Mouse (Mus musculus) cerebellum, adult 2 months (tissue): ENCODE measurements around the gene Plcb4. TPM values are rescaled to one million over a fixed set of nuclear protein-coding genes. Genes with fewer than 3 reads are reported as not detected.
A peak's percentile ranks its signal among the peaks of the same experiment; 100 is the strongest.

ENCODE experiments used
- DNase-seq, 2 experiments: peaks; one replicate each; pipeline ENCODE4 v3.0.0; 2021
- H3K27ac ChIP-seq: fragments of 200-500 bp; 2 replicates; pipeline ENCODE4 v1.5.1; 2012; ENCODE audit warnings: low read length, control low read depth, inconsistent platforms; ENCODE audit not compliant: insufficient read depth
- H3K27me3 ChIP-seq: fragments of 200-500 bp; 2 replicates; pipeline ENCODE4 v1.6.1; 2012; ENCODE audit warnings: inconsistent platforms, mild to moderate bottlenecking, low read length, moderate library complexity; ENCODE audit not compliant: control insufficient read depth, insufficient read depth
- H3K4me1 ChIP-seq: fragments of 200-500 bp; 2 replicates; pipeline ENCODE4 v1.6.1; 2011; ENCODE audit warnings: low read length; ENCODE audit not compliant: control insufficient read depth, insufficient read depth
- H3K4me3 ChIP-seq: fragments of 200-500 bp; replicated peaks from 2 replicates; pipeline ENCODE3; 2011; ENCODE audit warnings: mild to moderate bottlenecking, low read depth, low read length, control low read depth; ENCODE audit not compliant: insufficient read depth
- CTCF ChIP-seq: fragments of 200-500 bp; IDR thresholded peaks from 2 replicates; pipeline ENCODE4 v1.5.1; 2011; ENCODE audit warnings: low read depth, mild to moderate bottlenecking, control low read depth, low read length, moderate library complexity, borderline replicate concordance; ENCODE audit not compliant: insufficient read depth
- POLR2A ChIP-seq: fragments of 200-500 bp; IDR thresholded peaks from 2 replicates; pipeline ENCODE4 v1.6.1; 2011; ENCODE audit warnings: low read length, control low read depth, borderline replicate concordance; ENCODE audit not compliant: insufficient read depth
- WGBS: fragments of 180-500 bp; shearing (Covaris S2); methylation state at CpG from one replicate; pipeline ENCODE4 v1.1.7; 2018; 5-methylcytosine and 5-hydroxymethylcytosine counted together
- polyA plus RNA-seq: library from polyadenylated mRNA; depleted of rRNA; stranded (reverse); fragments of >200 nt; gene quantifications from 2 replicates; pipeline ENCODE4 v1.2.3, GENCODE M21; 2012

Gene Plcb4
- polyA plus RNA-seq, 1 experiment = 166 TPM

GRCm38 (mm10) chr2:135759499-135760095 lies 100.8 kb downstream of the Plcb4 start:
- no peak for DNase-seq
- TF ChIP-seq CTCF = no peak
- TF ChIP-seq POLR2A = no peak
- Histone ChIP-seq H3K4me3 (no peak overlapping the region), H3K27me3 (no peaks in the 10 kb centered on the region), H3K27ac (no peak overlapping the region), H3K4me1 (peaks cover 18% of the 10 kb centered on the region)
- 71% methylated on average over 6 of the region's 6 CpGs for WGBS

GRCm38 (mm10) chr2:135761226-135761802 lies 102.5 kb downstream of the Plcb4 start:
- DNase-seq = peak in 1 of 2 experiments; percentile 47
- TF ChIP-seq CTCF = no peak
- no peak for TF ChIP-seq POLR2A
- 0 out of 2 replicates have a peak overlapping the region, but pooled peaks have one; percentile 30 for H3K27ac ChIP-seq
- no peak overlapping the region for H3K4me3 ChIP-seq
- peaks cover 18% of the 10 kb centered on the region for H3K4me1 ChIP-seq
- no peaks in the 10 kb centered on the region for H3K27me3 ChIP-seq
- 80% methylated on average over 8 of the region's 8 CpGs for WGBS

- Histone ChIP-seq H3K4me3 (peak overlapping the region; percentile 10), H3K4me1 (peaks cover 27% of the 10 kb centered on the region), H3K27me3 (no peaks in the 10 kb centered on the region), H3K27ac (peak overlapping the region; percentile 15; the same call in 1 of the 2 replicates)
- whole genome bisulfite sequencing = 44% methylated on average over 8 of the region's 8 CpGs
- TF ChIP-seq POLR2A = no peak
- TF ChIP-seq CTCF = no peak
- DNase-seq = no peak
Observed at GRCm38 (mm10) chr2:135764706-135765105, 105.9 kb downstream of the Plcb4 start.

- Histone ChIP-seq H3K27ac (no peak overlapping the region), H3K4me3 (no peak overlapping the region), H3K27me3 (no peaks in the 10 kb centered on the region), H3K4me1 (peaks cover 22% of the 10 kb centered on the region)
- WGBS = 65% methylated on average over 6 of the region's 6 CpGs
- no peak for TF ChIP-seq CTCF
- TF ChIP-seq POLR2A = no peak
- DNase-seq = peak; percentile 52 to 77
Observed at GRCm38 (mm10) chr2:135766471-135767063, 107.8 kb downstream of the Plcb4 start.

GRCm38 (mm10) chr2:135767535-135767934 lies 108.7 kb downstream of the Plcb4 start:
- WGBS = 89% methylated on average over 5 of the region's 5 CpGs
- Histone ChIP-seq H3K4me3 (no peak overlapping the region), H3K27me3 (no peaks in the 10 kb centered on the region), H3K27ac (no peak overlapping the region), H3K4me1 (peaks cover 22% of the 10 kb centered on the region)
- TF ChIP-seq POLR2A (no peak), CTCF (no peak)
- DNase-seq = no peak

- Histone ChIP-seq H3K27me3 (no peaks in the 10 kb centered on the region), H3K4me1 (peaks cover 31% of the 10 kb centered on the region), H3K27ac (no peak overlapping the region), H3K4me3 (no peak overlapping the region)
- no peak for TF ChIP-seq POLR2A
- TF ChIP-seq CTCF = no peak
- WGBS = 94% methylated on average over 8 of the region's 8 CpGs
- no peak for DNase-seq
Observed at GRCm38 (mm10) chr2:135769701-135770100, 110.9 kb downstream of the Plcb4 start.

GRCm38 (mm10) chr2:135770226-135770625 lies 111.4 kb downstream of the Plcb4 start:
- TF ChIP-seq POLR2A = no peak
- no peak for TF ChIP-seq CTCF
- peaks cover 28% of the 10 kb centered on the region for H3K4me1 ChIP-seq

More at GRCm38 (mm10) chr2:135770226-135770625, 111.4 kb downstream of the Plcb4 start:
- WGBS = 91% methylated on average over 9 of the region's 9 CpGs
- no peaks in the 10 kb centered on the region for H3K27me3 ChIP-seq
- no peak overlapping the region for H3K4me3 ChIP-seq
- no peak overlapping the region for H3K27ac ChIP-seq
- DNase-seq = no peak
